Mouse (Mus musculus): Measurements from ENCODE around the gene 0610040J01Rik. TPM values are rescaled to one million over a fixed set of nuclear protein-coding genes. Genes with fewer than 3 reads are reported as not detected.
A peak's percentile ranks its signal among the peaks of the same experiment; 100 is the strongest.

0610040J01Rik gene
- polyA plus RNA-seq, 1 experiment from 2014 or later = 21.5 TPM

GRCm38 (mm10) chr5:63827006-63827405 is 14.8 kb downstream of the 0610040J01Rik start:
- H3K9me3 ChIP-seq (ENCODE audit: low read length) = no peaks in the 10 kb centered on the region
- H3K4me3 ChIP-seq (ENCODE audit: low read depth, low read length) = no peak overlapping the region
- H3K9ac ChIP-seq (replicated peaks; ENCODE audit: low read depth) = no peak overlapping the region
- H3K36me3 ChIP-seq (ENCODE audit: insufficient read depth, low read length) = no peaks in the 10 kb centered on the region
- ATAC-seq = peak; percentile 76
- H3K27ac ChIP-seq (ENCODE audit: low read length) = peak overlapping the region; percentile 70
- H3K4me1 ChIP-seq (ENCODE audit: insufficient read depth, low read depth, low read length) = peaks cover 4% of the 10 kb centered on the region; the same call in 1 of the 2 replicates
- H3K4me2 ChIP-seq (replicated peaks; ENCODE audit: low read depth, low read length) = peak overlapping the region; percentile 43
- WGBS = 20% methylated on average over 6 of the region's 6 CpGs
- TF ChIP-seq CTCF (IDR thresholded peaks at IDR 0.05) (peak; percentile 30; the same call in 1 of the 2 replicates), EP300 (IDR thresholded peaks at IDR 0.05) (peak; percentile 63)
- DNase-seq (ENCODE audit: low spot score) = peak; percentile 93
- H3K27me3 ChIP-seq (replicated peaks; ENCODE audit: insufficient read depth, low read length) = no peaks in the 10 kb centered on the region

GRCm38 (mm10) chr5:63827415-63828053 is 15.4 kb downstream of the 0610040J01Rik start:
- H3K4me1 ChIP-seq (ENCODE audit: insufficient read depth, low read depth, low read length) = peaks cover 4% of the 10 kb centered on the region; the same call in 1 of the 2 replicates
- H3K27me3 ChIP-seq (replicated peaks; ENCODE audit: insufficient read depth, low read length) = no peaks in the 10 kb centered on the region
- no peak overlapping the region for H3K4me3 ChIP-seq (ENCODE audit: low read depth, low read length)
- peak; percentile 35 for ATAC-seq
- H3K9ac ChIP-seq (replicated peaks; ENCODE audit: low read depth) = no peak overlapping the region
- H3K27ac ChIP-seq (ENCODE audit: low read length) = peak overlapping the region; percentile 70
- no peaks in the 10 kb centered on the region for H3K36me3 ChIP-seq (ENCODE audit: insufficient read depth, low read length)
- DNase-seq (ENCODE audit: low spot score) = peak; percentile 50
- no peaks in the 10 kb centered on the region for H3K9me3 ChIP-seq (ENCODE audit: low read length)
- 27% methylated on average over 5 of the region's 5 CpGs for WGBS
- TF ChIP-seq CTCF (IDR thresholded peaks at IDR 0.05) = no peak
- TF ChIP-seq EP300 (IDR thresholded peaks at IDR 0.05) = no peak
- peak overlapping the region; percentile 43 for H3K4me2 ChIP-seq (replicated peaks; ENCODE audit: low read depth, low read length)

GRCm38 (mm10) chr5:63828380-63829185 is 16.4 kb downstream of the 0610040J01Rik start:
- peak overlapping the region; percentile 70 for H3K27ac ChIP-seq (ENCODE audit: low read length)
- no peak for ATAC-seq
- peaks cover 4% of the 10 kb centered on the region; the same call in 1 of the 2 replicates for H3K4me1 ChIP-seq (ENCODE audit: insufficient read depth, low read depth, low read length)
- H3K27me3 ChIP-seq (replicated peaks; ENCODE audit: insufficient read depth, low read length) = no peaks in the 10 kb centered on the region
- 59% methylated on average over 10 of the region's 10 CpGs for whole genome bisulfite sequencing
- TF ChIP-seq CTCF (IDR thresholded peaks at IDR 0.05) (no peak), EP300 (IDR thresholded peaks at IDR 0.05) (no peak)
- H3K9me3 ChIP-seq (ENCODE audit: low read length) = no peaks in the 10 kb centered on the region
- no peak overlapping the region for H3K4me3 ChIP-seq (ENCODE audit: low read depth, low read length)
- no peak for DNase-seq (ENCODE audit: low spot score)
- no peaks in the 10 kb centered on the region for H3K36me3 ChIP-seq (ENCODE audit: insufficient read depth, low read length)
- H3K9ac ChIP-seq (replicated peaks; ENCODE audit: low read depth) = no peak overlapping the region
- H3K4me2 ChIP-seq (replicated peaks; ENCODE audit: low read depth, low read length) = no peak overlapping the region

GRCm38 (mm10) chr5:63831054-63831453 is 18.9 kb downstream of the 0610040J01Rik start:
- peak; percentile 79 for DNase-seq (ENCODE audit: low spot score)
- H3K27ac ChIP-seq (ENCODE audit: low read length) = peak overlapping the region; percentile 54
- WGBS = 36% methylated on average over 4 of the region's 4 CpGs

GRCm38 (mm10) chr5:63833955-63834354 is 21.8 kb downstream of the 0610040J01Rik start:
- TF ChIP-seq EP300 (IDR thresholded peaks at IDR 0.05) (no peak), CTCF (IDR thresholded peaks at IDR 0.05) (no peak)
- Histone ChIP-seq H3K27ac (ENCODE audit: low read length) (no peak overlapping the region), H3K36me3 (ENCODE audit: insufficient read depth, low read length) (no peaks in the 10 kb centered on the region), H3K27me3 (replicated peaks; ENCODE audit: insufficient read depth, low read length) (no peaks in the 10 kb centered on the region), H3K9me3 (ENCODE audit: low read length) (no peaks in the 10 kb centered on the region), H3K4me1 (ENCODE audit: insufficient read depth, low read depth, low read length) (peaks cover 4% of the 10 kb centered on the region; the same call in 1 of the 2 replicates), H3K9ac (replicated peaks; ENCODE audit: low read depth) (no peak overlapping the region), H3K4me2 (replicated peaks; ENCODE audit: low read depth, low read length) (no peak overlapping the region), H3K4me3 (ENCODE audit: low read depth, low read length) (no peak overlapping the region)
- ATAC-seq = no peak
- DNase-seq (ENCODE audit: low spot score) = no peak
- 57% methylated on average over 5 of the region's 5 CpGs for WGBS

More at GRCm38 (mm10) chr5:63831054-63831453, 18.9 kb downstream of the 0610040J01Rik start:
- Histone ChIP-seq H3K36me3 (ENCODE audit: insufficient read depth, low read length) (no peaks in the 10 kb centered on the region), H3K4me2 (replicated peaks; ENCODE audit: low read depth, low read length) (no peak overlapping the region), H3K9ac (replicated peaks; ENCODE audit: low read depth) (no peak overlapping the region), H3K4me3 (ENCODE audit: low read depth, low read length) (no peak overlapping the region), H3K9me3 (ENCODE audit: low read length) (no peaks in the 10 kb centered on the region), H3K27me3 (replicated peaks; ENCODE audit: insufficient read depth, low read length) (no peaks in the 10 kb centered on the region), H3K4me1 (ENCODE audit: insufficient read depth, low read depth, low read length) (peaks cover 4% of the 10 kb centered on the region; the same call in 1 of the 2 replicates)
- no peak for ATAC-seq
- TF ChIP-seq EP300 (IDR thresholded peaks at IDR 0.05) = peak; percentile 36; the same call in 1 of the 2 replicates
- TF ChIP-seq CTCF (IDR thresholded peaks at IDR 0.05) = no peak

DNA sequence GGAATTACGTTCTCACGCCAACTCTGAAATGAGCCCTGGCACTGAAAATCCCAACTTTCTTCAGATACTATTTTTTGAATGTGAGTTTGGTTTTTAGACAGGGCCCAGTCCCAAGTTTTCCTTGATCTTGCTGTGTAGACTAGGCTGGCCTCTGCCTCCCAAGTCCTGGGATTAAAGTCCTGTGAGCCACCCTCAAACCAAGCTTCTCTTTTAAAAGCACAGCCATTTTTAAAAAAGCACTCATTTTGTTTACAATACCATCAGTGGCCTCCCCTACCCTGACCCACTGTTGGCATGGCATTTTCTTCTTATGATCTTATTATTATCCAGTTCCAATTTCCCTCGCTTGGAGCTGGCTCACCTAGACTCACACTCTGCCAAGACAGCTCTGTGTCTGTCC is 22.3 kb downstream of the 0610040J01Rik start:
- ATAC-seq (no peak), DNase-seq (ENCODE audit: low spot score) (no peak)
- Histone ChIP-seq H3K27me3 (replicated peaks; ENCODE audit: insufficient read depth, low read length) (no peaks in the 10 kb centered on the region), H3K36me3 (ENCODE audit: insufficient read depth, low read length) (no peaks in the 10 kb centered on the region), H3K4me3 (ENCODE audit: low read depth, low read length) (no peak overlapping the region), H3K9me3 (ENCODE audit: low read length) (no peaks in the 10 kb centered on the region), H3K4me2 (replicated peaks; ENCODE audit: low read depth, low read length) (no peak overlapping the region), H3K4me1 (ENCODE audit: insufficient read depth, low read depth, low read length) (peaks cover 4% of the 10 kb centered on the region; the same call in 1 of the 2 replicates), H3K27ac (ENCODE audit: low read length) (no peak overlapping the region), H3K9ac (replicated peaks; ENCODE audit: low read depth) (no peak overlapping the region)
- 67% methylated on average over 3 of the region's 3 CpGs for WGBS
- TF ChIP-seq EP300 (IDR thresholded peaks at IDR 0.05) (no peak), CTCF (IDR thresholded peaks at IDR 0.05) (no peak)

Data from lung, postnatal 0 days (tissue).